Comparison of ENCODE assay signal across 16 mouse cellular contexts in the genomic region with DNA sequence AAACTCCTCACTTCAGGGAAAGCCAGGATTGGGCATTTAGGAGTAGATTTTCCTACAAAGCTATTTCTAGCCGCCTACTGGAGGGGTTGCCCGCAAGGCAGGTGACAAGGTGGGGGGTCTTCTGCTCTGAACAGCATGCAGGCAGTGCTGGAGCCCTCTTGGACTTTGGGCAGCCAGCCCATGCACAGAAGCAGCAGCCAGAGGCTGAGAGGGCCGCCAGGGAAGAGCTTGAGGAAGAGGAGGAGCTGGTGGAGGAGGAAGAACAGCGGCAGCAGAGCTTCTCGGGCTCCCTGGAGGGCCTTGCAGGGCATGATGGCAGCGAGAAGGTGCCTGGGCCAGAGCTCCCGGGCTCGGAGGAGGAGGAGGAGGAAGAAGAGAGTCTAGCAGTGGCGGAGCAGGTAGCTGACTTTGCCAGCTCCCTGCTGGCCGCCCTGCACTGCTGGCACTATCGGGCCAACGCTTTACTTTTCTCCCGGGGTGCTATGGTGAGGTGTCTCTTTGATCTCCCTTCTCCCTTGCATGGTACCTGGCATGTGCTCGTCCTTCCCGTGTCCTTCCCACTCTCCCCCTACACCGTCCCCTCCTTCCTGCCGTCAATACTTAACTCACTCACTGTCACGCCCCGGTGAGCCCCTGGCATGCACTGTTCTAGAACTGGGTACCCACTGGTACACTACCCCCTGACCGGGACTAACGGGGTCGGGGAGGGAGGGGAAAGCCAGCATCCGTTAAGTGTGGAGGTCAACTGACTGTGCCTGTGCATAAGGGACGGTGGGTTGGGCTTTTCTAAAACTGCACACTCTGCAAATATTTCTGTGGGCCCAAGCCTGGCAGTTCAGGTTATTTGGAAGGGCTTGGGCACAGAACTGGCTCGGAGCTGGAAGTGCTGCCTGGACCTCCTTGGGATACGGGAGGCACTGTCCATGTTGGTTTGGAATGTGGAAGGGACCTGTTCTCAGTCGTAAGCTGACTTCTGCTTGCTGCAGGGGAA. TPM values are rescaled to one million over a fixed set of nuclear protein-coding genes. Genes with fewer than 3 reads are reported as not detected.
DNase-seq lines count a peak whose midpoint lies in the region; ATAC-seq and TF ChIP-seq lines count a peak whose summit lies in the region.
"Had no signal": no experiment of that assay in that cellular context is flagged by ENCODE, and none has a peak within 500 bp of the region (broad histone marks: within the 10 kb centered on the region; RNA-seq: fewer than 3 reads in every experiment).

No protein-coding gene starts in this region.

- POLR2A ChIA-PET in Patski (lab: Charles Lee): interaction anchor here (1.6 kb wide), 1 partner anchor 10 kb away, joined by 7 read pairs; no protein-coding TSS in a partner anchor

- H3K27me3 ChIP-seq in Patski: no peaks in the 10 kb centered on the region
- no peaks in the 10 kb centered on the region for H3K27me3 ChIP-seq in kidney, adult 2 months (replicated peaks; ENCODE audit: control insufficient read depth, insufficient read depth, low read length)
- H3K27me3 ChIP-seq: neural tube, embryonic 15.5 days had no signal

- peak; percentile 48 for DNase-seq in left cerebral cortex, postnatal 4 days
- no peak for DNase-seq in left cerebral cortex, adult 8-10 months (ENCODE audit: low spot score in 2 of 2)
- no peak for DNase-seq in Patski (ENCODE audit: low read depth, low spot score)
- peak; percentile 98 for DNase-seq in kidney, adult 2 months
- DNase-seq in kidney, postnatal 14 days: peak; percentile 93
- no peak for DNase-seq in spleen, postnatal 14 days (ENCODE audit: low spot score in 2 of 2)
- DNase-seq in right cerebral cortex, adult 2 months (ENCODE audit: low spot score in 2 of 2): no peak
- no peak for DNase-seq in adrenal gland, adult (ENCODE audit: inconsistent age in 2 of 2, low spot score in 1 of 2)
- DNase-seq: B cell, adult 2 months; heart, postnatal 4 days; lung, postnatal 14 days had no signal

- peaks cover 14% of the 10 kb centered on the region; the same call in 1 of the 2 replicates for H3K4me1 ChIP-seq in kidney, adult 2 months (ENCODE audit: control insufficient read depth, insufficient read depth, low read length)
- H3K4me1 ChIP-seq: neural tube, embryonic 15.5 days had no signal

- H3K36me3 ChIP-seq in kidney, adult 2 months (ENCODE audit: control insufficient read depth, insufficient read depth, low read length): peaks cover 4% of the 10 kb centered on the region
- H3K36me3 ChIP-seq: neural tube, embryonic 15.5 days had no signal

- intact Hi-C loops in left cerebral cortex, postnatal 4 days (cut with DNase I): no loop called here

- CTCF ChIA-PET in Patski (lab: Charles Lee): interaction anchor here (1.0 kb wide), 1 partner anchor 19 kb away, joined by 3 read pairs; no protein-coding TSS in a partner anchor

- peak; percentile 55 for TF ChIP-seq POLR2A in kidney, adult 2 months (IDR thresholded peaks at IDR 0.05; ENCODE audit: low read depth, low read length)

- in situ Hi-C loops in Patski (cut with MboI; ENCODE audit: low pct_unique_long_range_greater_than_20kb): no loop called here

- TF ChIP-seq CTCF in Patski (IDR thresholded peaks at IDR 0.05): no peak
- TF ChIP-seq CTCF in kidney, adult 2 months (conservative IDR thresholded peaks at IDR 0.05; ENCODE audit: insufficient read depth, insufficient read length, low read depth, low read length): no peak

- peak overlapping the region; percentile 60 for H3K4me3 ChIP-seq in kidney, adult 2 months (ENCODE audit: insufficient read depth, low read depth, low read length)
- H3K4me3 ChIP-seq: layer of hippocampus, adult 2 months; liver, embryonic 15.5 days; myocyte; neural tube, embryonic 15.5 days had no signal

- ATAC-seq in Patski: peak; percentile 58
- ATAC-seq: forebrain, embryonic 14.5 days had no signal

- 29% methylated on average over 27 of the region's 27 CpGs for WGBS in kidney, adult 2 months

- peak overlapping the region; percentile 96 for H3K27ac ChIP-seq in kidney, adult 2 months (ENCODE audit: insufficient read depth, low read depth, low read length)
- H3K27ac ChIP-seq: layer of hippocampus, adult 2 months; liver, embryonic 15.5 days; neural tube, embryonic 15.5 days had no signal

RNA-seq across cellular contexts. Expression of gene Plekhg3, which starts 41.9 kb away (rescaled TPM):
- total RNA-seq in left cerebral cortex, postnatal 4 days (2021): 1 to 10 TPM; 3.0 to 3.3 TPM
- 10 to 100 TPM; 16.2 to 20.2 (median 19.1) TPM for total RNA-seq in left cerebral cortex, adult 8-10 months (2022)
- polyA plus RNA-seq in Patski (2021): 73.4 TPM
- polyA plus RNA-seq in kidney, adult 2 months (2012; rRNA removed): 57.9 and 67.6 TPM in 2 replicates

Comparison
In these comparisons a context has a peak if more than half of its experiments do, and no peak if none do; other contexts are left out.
1. DNase-seq: peak in left cerebral cortex, postnatal 4 days (single experiment), kidney, adult 2 months (single experiment) and kidney, postnatal 14 days (single experiment); none in left cerebral cortex, adult 8-10 months (0 of 2), Patski (single experiment), spleen, postnatal 14 days (0 of 2), right cerebral cortex, adult 2 months (0 of 2) and adrenal gland, adult (0 of 2).